Mouse (Mus musculus) induced T-regulatory cell, adult 2 months (primary cell): ENCODE data around the gene Krt87.

ENCODE experiments used
- DNase-seq: peaks from one replicate; pipeline ENCODE4 v3.0.0-alpha.2; 2012; ENCODE audit warnings: low read depth

Gene Krt87

GRCm38 (mm10) chr15:101438555-101438954, at the start of gene Krt87:
Krt87 (minus strand) TSS chr15:101438804.
- no peak for DNase-seq

DNA sequence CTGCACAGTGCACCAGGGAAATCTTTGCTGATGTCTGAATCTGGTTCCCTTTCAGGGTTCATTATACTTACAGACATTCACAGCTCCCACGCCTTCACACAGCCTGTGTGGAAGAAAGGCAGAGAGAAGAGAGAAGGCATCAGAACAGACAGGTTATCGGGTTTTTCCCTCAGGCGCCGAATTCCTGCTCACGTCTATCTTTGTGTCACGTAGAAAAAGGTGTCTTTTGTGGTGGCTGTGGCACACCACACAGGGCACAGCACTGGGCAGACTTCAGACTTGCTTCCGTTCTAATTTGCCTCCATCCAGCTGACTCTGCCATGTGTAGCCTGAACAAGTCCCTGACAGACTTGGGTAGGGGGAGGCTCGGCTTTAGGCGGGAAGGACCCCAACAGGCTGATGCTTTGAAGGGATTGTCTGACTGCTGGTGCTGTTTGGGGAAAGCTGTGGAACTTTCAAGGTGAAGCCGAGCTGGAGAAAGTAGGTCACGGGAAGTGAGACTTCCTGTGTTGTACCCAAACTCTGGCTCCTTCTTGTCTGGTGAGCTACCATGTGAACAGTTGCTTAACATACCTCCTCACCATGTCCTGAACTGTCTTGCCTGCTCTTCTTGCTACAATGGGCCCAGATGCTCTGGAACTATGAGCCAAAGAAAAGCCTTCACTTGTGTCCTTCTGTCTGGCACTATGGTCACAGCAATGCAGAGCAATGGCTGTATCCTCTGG, 47.5 kb upstream of the Krt87 start:
- DNase-seq = peak; percentile 47

DNA sequence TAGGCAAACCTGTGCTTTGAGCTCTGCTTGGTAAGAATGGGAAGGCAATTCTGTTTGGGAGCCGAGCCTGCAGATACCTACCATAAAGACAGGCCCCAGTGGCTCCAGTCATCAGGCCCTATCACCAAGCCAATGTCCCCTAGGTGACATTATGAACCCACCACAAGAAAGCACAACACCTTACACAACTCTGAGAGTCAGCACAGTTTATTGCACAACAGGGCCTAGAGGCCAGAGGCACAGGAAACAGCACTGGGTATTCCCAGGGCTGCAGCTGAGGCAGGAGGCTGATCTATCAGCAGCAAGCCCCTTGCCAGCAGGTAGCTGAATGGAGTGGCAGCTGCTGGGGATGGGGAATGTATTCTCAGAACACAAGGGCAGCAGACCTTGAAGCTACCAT, 46.3 kb upstream of the Krt87 start:
- DNase-seq = no peak

GRCm38 (mm10) chr15:101483646-101484045, 45.0 kb upstream of the Krt87 start:
- DNase-seq = no peak

DNA sequence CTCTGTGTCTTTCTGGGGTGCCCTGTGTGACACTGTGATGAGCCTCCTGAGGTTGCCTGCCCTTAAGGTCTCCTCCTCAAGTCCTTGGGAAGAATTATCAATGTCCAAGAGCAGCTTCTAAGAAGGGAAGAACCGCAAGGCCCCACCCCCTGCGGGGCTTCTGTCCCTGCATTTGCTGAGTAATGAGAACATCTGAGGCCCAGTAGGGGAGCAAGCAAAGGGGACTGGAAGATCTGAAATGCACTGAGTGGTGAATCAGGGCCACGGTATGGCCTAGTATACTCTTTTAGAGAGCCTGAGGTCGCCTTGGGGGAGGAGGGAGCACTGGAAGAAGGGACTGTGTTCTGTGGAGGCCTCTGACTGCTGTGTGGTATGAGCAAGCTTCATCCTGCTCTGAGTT, 43.5 kb upstream of the Krt87 start:
- no peak for DNase-seq

GRCm38 (mm10) chr15:101479666-101480060, 41.1 kb upstream of the Krt87 start:
- DNase-seq = no peak

DNA sequence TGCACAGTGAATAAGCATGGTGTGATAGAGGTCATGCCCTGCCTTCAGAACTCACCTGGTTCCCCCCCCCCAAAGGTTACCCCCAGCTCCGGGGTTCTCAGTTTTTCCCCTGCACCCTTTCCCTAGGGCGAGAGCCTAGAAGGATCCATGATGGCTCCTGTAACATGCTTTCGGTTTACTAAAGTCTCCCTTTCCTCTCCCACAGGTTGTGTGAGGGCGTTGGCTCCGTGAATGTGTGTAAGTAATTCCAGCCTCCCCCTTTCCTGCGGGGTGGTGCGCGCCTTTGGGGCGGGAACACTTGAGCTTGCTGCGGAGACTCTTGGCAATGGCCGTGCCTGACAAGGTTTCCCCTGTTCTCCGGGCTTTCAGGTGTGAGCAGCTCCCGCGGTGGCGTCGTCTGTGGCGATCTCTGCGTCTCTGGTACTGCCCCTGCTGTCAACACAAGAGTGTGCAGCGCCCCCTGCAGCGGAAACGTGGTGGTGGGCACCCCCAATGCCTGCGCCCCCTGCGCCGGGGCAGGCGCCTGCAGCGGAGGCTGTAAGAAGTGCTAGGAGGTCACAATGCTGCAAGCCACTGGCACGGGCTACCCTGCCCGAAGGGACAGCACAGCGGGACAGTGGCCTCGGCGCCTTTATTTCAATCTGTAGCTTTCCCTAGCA, 40.5 kb upstream of the Krt87 start:
- peak; percentile 46 for DNase-seq

DNA sequence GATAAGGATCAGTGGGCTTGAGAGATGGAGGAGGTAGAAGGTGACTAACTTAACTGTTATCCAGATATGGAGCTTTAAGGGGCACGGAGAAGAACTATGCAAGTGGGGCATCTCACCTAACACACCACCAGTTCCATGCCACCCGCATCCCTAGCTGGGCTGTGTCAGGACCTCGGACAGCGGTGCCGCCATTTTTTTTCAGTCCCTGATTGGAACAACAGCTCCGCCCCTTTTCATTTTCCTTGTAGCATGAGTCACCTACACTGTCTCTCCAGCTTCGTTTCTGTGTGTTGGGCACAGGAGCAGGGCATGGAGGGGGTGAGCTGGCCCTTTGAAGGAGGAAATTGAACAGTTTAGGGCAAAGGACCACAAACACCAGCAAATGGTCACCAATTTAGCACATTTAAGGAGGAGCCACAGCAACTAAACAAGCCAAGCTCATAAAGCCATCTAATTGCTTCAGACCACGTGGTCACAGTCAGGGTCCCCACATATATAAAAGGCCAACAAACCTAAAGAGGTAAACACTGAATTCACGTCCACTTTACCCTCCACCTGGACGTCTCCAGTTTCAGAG, 34.4 kb upstream of the Krt87 start, which contains the start of gene Krt86:
TSS of gene Krt86 (plus strand) at position 527 of the 577 bp plus-strand sequence.
- peak; percentile 25 for DNase-seq

GRCm38 (mm10) chr15:101469093-101469492, 30.5 kb upstream of the Krt87 start:
- no peak for DNase-seq

GRCm38 (mm10) chr15:101463651-101464050, 25.0 kb upstream of the Krt87 start, which contains the start of gene Krt81:
Krt81 (minus strand) TSS chr15:101463751.
- DNase-seq = no peak

DNA sequence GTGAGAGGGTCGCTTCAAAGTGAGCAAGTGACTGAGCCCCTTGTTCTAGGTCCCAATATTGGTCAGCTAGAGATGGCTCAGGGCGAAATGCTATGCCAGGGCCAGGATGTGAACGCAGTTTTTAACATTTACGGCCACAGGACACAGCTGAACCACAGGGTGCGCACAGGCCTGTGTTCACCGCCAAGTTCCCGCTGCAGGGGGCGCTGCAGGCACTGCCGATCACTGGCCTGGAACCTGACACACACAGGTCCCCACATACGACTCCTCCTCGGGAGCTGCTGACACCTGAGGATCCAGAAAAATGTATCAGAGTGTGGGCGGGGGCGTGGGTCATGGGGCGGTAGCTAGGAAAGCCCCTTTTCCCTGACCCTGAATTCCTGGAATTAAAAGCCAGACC, 20.7 kb upstream of the Krt87 start:
- DNase-seq = no peak

GRCm38 (mm10) chr15:101458361-101458930, 19.8 kb upstream of the Krt87 start:
- no peak for DNase-seq

DNA sequence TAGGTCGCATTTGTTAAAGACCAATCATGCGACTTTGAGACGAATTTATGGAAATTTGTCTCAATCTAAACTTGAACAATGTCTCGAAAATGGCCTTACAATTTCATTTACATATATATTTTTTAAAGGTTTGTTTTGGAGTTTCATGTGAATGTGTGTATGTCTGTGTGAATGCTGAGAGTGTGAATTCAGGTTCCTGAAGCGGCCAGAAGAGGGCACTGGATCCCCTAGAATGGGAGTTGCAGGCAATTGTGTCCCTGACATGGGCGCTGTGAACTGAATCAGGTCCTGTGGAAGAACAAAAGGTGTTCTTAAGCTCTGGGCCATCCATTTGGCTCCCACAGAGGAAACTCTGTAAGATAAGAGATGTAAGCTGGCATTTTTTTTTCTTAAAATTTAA, 17.3 kb upstream of the Krt87 start:
- DNase-seq = no peak

- no peak for DNase-seq
These were observed 16.7 kb upstream of the Krt87 start for GRCm38 (mm10) chr15:101455292-101455691.

DNA sequence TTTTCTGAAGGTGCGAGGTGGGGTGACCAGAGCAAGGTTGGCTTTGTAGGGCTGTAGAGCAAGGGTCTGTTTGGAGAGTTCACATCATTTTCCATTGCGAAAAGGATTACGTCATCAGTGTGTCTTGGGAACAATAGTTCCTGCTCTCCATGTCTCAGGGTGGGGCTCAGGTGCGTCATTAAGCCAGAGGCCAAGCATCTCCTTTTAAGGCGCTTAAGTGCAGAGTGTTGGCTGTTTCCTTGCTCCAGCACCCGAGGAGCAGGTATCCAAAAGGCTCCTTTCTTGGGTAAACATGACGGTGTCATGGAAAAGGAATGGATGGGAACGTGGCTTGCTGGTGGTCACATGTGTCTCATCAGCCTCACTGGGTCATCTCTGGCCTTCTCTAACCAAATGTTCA, 16.2 kb upstream of the Krt87 start:
- DNase-seq = no peak

DNA sequence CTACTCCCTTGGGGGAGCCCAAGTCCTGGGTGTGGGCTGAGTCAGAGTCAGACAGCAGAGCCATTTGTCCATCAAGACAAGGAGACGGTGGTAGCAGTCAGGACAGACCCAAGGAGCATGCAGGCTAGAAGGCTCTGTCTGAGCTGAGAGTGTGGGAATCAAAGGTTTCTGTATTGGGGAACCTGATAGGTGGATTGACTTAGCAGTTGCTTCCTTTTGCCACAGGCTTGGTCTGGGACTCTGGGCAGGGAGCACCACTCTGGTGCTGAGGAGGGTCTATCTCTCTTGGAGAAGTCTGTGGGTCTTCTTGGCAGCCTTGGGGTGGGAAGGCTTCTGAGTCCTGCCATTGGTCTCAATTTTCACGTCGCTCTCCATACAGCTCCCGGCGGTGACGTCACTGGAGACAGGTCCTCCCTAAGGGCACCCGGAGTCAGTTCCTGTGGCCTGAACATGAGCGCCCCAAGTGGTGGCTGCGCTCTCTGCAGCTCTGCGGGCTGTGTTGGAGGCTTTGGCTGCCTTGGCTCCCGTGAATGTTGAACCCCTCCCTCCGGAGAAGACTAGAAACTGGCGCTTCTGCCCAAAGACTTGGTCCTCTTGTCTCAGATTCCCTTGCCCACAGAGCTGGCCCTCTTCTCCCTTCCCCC, 14.6 kb upstream of the Krt87 start:
- DNase-seq = peak; percentile 62

- DNase-seq = no peak
These were observed 8.8 kb upstream of the Krt87 start, which contains the start of gene Krt88 for GRCm38 (mm10) chr15:101447444-101447843. Krt88 (plus strand) TSS chr15:101447744.

DNA sequence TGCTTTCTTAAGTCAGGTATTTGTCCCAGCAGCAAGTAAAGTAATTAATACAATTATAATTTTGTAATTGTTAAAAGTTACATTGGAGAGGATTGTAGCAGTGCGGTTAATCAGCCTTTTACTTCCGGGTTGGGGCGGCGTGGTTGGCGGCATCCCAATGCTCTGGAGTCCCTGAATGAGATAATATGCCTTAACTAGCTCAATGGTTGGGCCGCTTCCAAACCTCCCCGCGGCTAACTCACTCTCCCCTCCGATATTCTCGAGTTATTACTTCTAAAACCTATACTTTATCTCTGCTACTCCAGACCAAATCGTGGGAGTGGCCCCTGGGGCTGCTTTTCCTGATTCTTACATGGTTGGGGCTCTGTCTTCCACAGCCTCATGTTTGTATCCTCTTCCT, 8.0 kb upstream of the Krt87 start:
- DNase-seq = no peak

DNA sequence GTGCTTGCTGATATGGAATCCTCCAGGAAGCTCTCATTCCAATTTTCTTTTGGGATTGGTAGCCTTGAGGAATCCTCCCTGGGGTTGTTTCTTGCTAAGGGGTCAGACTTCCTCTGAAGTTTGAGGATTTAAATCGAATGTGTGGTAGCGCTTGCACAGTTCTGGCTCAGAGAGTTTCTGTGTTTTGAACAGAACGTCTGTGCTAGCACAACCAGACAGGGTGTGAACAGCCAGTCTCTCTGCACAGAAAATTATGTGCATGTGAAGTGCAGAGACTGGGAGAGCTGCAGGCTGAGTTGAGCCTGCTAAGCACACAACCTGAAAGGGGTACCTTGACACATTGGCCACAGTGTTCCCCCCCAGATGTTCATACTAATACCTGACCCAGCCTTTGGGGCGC, 2.2 kb upstream of the Krt87 start:
- DNase-seq = no peak

- DNase-seq = no peak
These were observed 2.0 kb downstream of the Krt87 start for GRCm38 (mm10) chr15:101436611-101437010.

GRCm38 (mm10) chr15:101424914-101425313, 13.7 kb downstream of the Krt87 start:
- DNase-seq = no peak

- no peak for DNase-seq
These were observed 17.7 kb downstream of the Krt87 start for GRCm38 (mm10) chr15:101420903-101421302.
